Mouse (Mus musculus) frontal cortex, adult 2 months (tissue): ENCODE measurements at regions not wholly inside any gene's neighbourhood (a gene's known extent, or its start where the extent isn't known, plus 50 kb on each side); places are given as distances from the start of the nearest gene placed in this dataset.
A peak's percentile ranks its signal among the peaks of the same experiment; 100 is the strongest.

Source experiments
- DNase-seq, 2 experiments: peaks; one replicate each; pipeline ENCODE4 v3.0.0; 2022; ENCODE audit warnings: low spot score in 1 of 2; ENCODE audit errors: extremely low spot score in 1 of 2

- DNase-seq: no peak
These were observed 133.5 kb upstream of the Ubr2 start for GRCm38 (mm10) chr17:47143898-47144297.

GRCm38 (mm10) chr17:47142885-47143284, 132.5 kb upstream of the Ubr2 start:
- DNase-seq: no peak

- no peak for DNase-seq
These were observed 131.9 kb upstream of the Ubr2 start for GRCm38 (mm10) chr17:47142276-47142675.

GRCm38 (mm10) chr17:47141843-47142215, 131.5 kb upstream of the Ubr2 start:
- DNase-seq: peak in 1 of 2 experiments; percentile 64

- DNase-seq: peak; percentile 72 to 83
These were observed 130.8 kb upstream of the Ubr2 start for GRCm38 (mm10) chr17:47140969-47141842.

- no peak for DNase-seq
These were observed 130.0 kb upstream of the Ubr2 start for GRCm38 (mm10) chr17:47140241-47140968.

- DNase-seq: peak; percentile 93 to 94
These were observed 129.4 kb upstream of the Ubr2 start for GRCm38 (mm10) chr17:47139730-47140231.

- no peak for DNase-seq
These were observed 128.8 kb upstream of the Ubr2 start for GRCm38 (mm10) chr17:47139171-47139617.

GRCm38 (mm10) chr17:47138174-47138573, 127.8 kb upstream of the Ubr2 start:
- no peak for DNase-seq

- DNase-seq: no peak
These were observed 125.0 kb upstream of the Ubr2 start for GRCm38 (mm10) chr17:47135391-47135790.

GRCm38 (mm10) chr17:47133785-47134184, 123.4 kb upstream of the Ubr2 start:
- no peak for DNase-seq

GRCm38 (mm10) chr17:47127571-47127970, 117.2 kb upstream of the Ubr2 start:
- no peak for DNase-seq

- no peak for DNase-seq
These were observed 113.2 kb upstream of the Ubr2 start for GRCm38 (mm10) chr17:47123576-47123975.

- DNase-seq: no peak
These were observed 111.9 kb upstream of the Ubr2 start for GRCm38 (mm10) chr17:47122221-47122620.

- no peak for DNase-seq
These were observed 107.7 kb upstream of the Ubr2 start for GRCm38 (mm10) chr17:47118010-47118409.

- no peak for DNase-seq
These were observed 105.4 kb upstream of the Ubr2 start for GRCm38 (mm10) chr17:47115754-47116153.

- DNase-seq: no peak
These were observed 104.8 kb upstream of the Ubr2 start for GRCm38 (mm10) chr17:47115141-47115540.

- no peak for DNase-seq
These were observed 104.4 kb upstream of the Ubr2 start for GRCm38 (mm10) chr17:47114736-47115135.

- DNase-seq: no peak
These were observed 102.3 kb upstream of the Ubr2 start for GRCm38 (mm10) chr17:47112556-47113225.

- no peak for DNase-seq
These were observed 100.5 kb upstream of the Ubr2 start for GRCm38 (mm10) chr17:47110836-47111235.

GRCm38 (mm10) chr17:47104328-47104727, 94.0 kb upstream of the Ubr2 start:
- DNase-seq: no peak
